Mouse (Mus musculus): Measurements from ENCODE around the gene Sept8. TPM values are rescaled to one million over a fixed set of nuclear protein-coding genes. Genes with fewer than 3 reads are reported as not detected.
A peak's percentile ranks its signal among the peaks of the same experiment; 100 is the strongest.

The Sept8 gene
- total and polyA plus RNA-seq, 3 experiments, result 24.8 to 28.2 (median 25.7) TPM

- Histone ChIP-seq H3K4me3 (no peak overlapping the region), H3K4me1 (ENCODE audit: control insufficient read depth, insufficient read depth, low read length) (peaks cover 29% of the 10 kb centered on the region), H3K27me3 (ENCODE audit: control insufficient read depth, insufficient read depth, low read length) (no peaks in the 10 kb centered on the region), H3K36me3 (ENCODE audit: control insufficient read depth, insufficient read depth, low read length) (no peaks in the 10 kb centered on the region), H3K79me2 (replicated peaks; ENCODE audit: control insufficient read depth, insufficient read depth, low read length) (peaks cover 2% of the 10 kb centered on the region; the same call in 1 of the 2 replicates), H3K9ac (ENCODE audit: low read depth, low read length) (no peak overlapping the region), H3K27ac (peak overlapping the region; percentile 33)
- 47% methylated on average over 9 of the region's 9 CpGs for WGBS
- TF ChIP-seq POLR2A (IDR thresholded peaks at IDR 0.05; ENCODE audit: insufficient read depth, low read depth, low read length), result no peak
- no peak for TF ChIP-seq CTCF (IDR thresholded peaks at IDR 0.05)
- no peak for TF ChIP-seq EP300 (IDR thresholded peaks at IDR 0.05; ENCODE audit: insufficient read depth, low read depth, low read length)
- no peak for DNase-seq
- intact Hi-C loops (cut with DNase I), result loop anchor here (5.0 kb wide), 1 partner anchor 56 kb away; the partner anchor contains the start of gene Gm9837
These were observed 9.6 kb downstream of the Sept8 start for GRCm38 (mm10) chr11:53528397-53529252.

GRCm38 (mm10) chr11:53529253-53529557 lies 10.1 kb downstream of the Sept8 start:
- peak; percentile 75 to 81 for DNase-seq
- no peaks in the 10 kb centered on the region for H3K36me3 ChIP-seq (ENCODE audit: control insufficient read depth, insufficient read depth, low read length)
- no peak for TF ChIP-seq EP300 (IDR thresholded peaks at IDR 0.05; ENCODE audit: insufficient read depth, low read depth, low read length)
- TF ChIP-seq CTCF (IDR thresholded peaks at IDR 0.05), result no peak
- no peak for TF ChIP-seq POLR2A (IDR thresholded peaks at IDR 0.05; ENCODE audit: insufficient read depth, low read depth, low read length)
- H3K4me3 ChIP-seq, result no peak overlapping the region
- H3K79me2 ChIP-seq (replicated peaks; ENCODE audit: control insufficient read depth, insufficient read depth, low read length), result peaks cover 2% of the 10 kb centered on the region; the same call in 1 of the 2 replicates
- peaks cover 29% of the 10 kb centered on the region for H3K4me1 ChIP-seq (ENCODE audit: control insufficient read depth, insufficient read depth, low read length)
- H3K9ac ChIP-seq (ENCODE audit: low read depth, low read length), result peak overlapping the region; percentile 24
- no peaks in the 10 kb centered on the region for H3K27me3 ChIP-seq (ENCODE audit: control insufficient read depth, insufficient read depth, low read length)
- 10% methylated on average over 6 of the region's 6 CpGs for WGBS
- H3K27ac ChIP-seq, result peak overlapping the region; percentile 55
- intact Hi-C loops (cut with DNase I), result loop anchor here (5.0 kb wide), 1 partner anchor 57 kb away; the partner anchor contains the start of gene Gm9837

- Histone ChIP-seq H3K36me3 (ENCODE audit: control insufficient read depth, insufficient read depth, low read length) (no peaks in the 10 kb centered on the region), H3K27ac (no peak overlapping the region), H3K27me3 (ENCODE audit: control insufficient read depth, insufficient read depth, low read length) (no peaks in the 10 kb centered on the region), H3K79me2 (replicated peaks; ENCODE audit: control insufficient read depth, insufficient read depth, low read length) (peaks cover 2% of the 10 kb centered on the region; the same call in 1 of the 2 replicates), H3K4me3 (no peak overlapping the region), H3K4me1 (ENCODE audit: control insufficient read depth, insufficient read depth, low read length) (peaks cover 24% of the 10 kb centered on the region), H3K9ac (ENCODE audit: low read depth, low read length) (no peak overlapping the region)
- WGBS, result 78% methylated on average over 9 of the region's 9 CpGs
- TF ChIP-seq CTCF (IDR thresholded peaks at IDR 0.05) (no peak), POLR2A (IDR thresholded peaks at IDR 0.05; ENCODE audit: insufficient read depth, low read depth, low read length) (no peak), EP300 (IDR thresholded peaks at IDR 0.05; ENCODE audit: insufficient read depth, low read depth, low read length) (no peak)
- intact Hi-C loops (cut with DNase I), result no loop called here
- DNase-seq, result no peak
These were observed 10.9 kb downstream of the Sept8 start for GRCm38 (mm10) chr11:53530001-53530400.

- no peak for DNase-seq
- WGBS, result 81% methylated on average over 10 of the region's 10 CpGs
- Histone ChIP-seq H3K27ac (no peak overlapping the region), H3K4me3 (no peak overlapping the region), H3K9ac (ENCODE audit: low read depth, low read length) (no peak overlapping the region), H3K79me2 (replicated peaks; ENCODE audit: control insufficient read depth, insufficient read depth, low read length) (0 out of 2 replicates have a peak, but pooled peaks cover 2% of the 10 kb centered on the region), H3K27me3 (ENCODE audit: control insufficient read depth, insufficient read depth, low read length) (no peaks in the 10 kb centered on the region), H3K4me1 (ENCODE audit: control insufficient read depth, insufficient read depth, low read length) (peaks cover 14% of the 10 kb centered on the region), H3K36me3 (ENCODE audit: control insufficient read depth, insufficient read depth, low read length) (no peaks in the 10 kb centered on the region)
- TF ChIP-seq POLR2A (IDR thresholded peaks at IDR 0.05; ENCODE audit: insufficient read depth, low read depth, low read length) (no peak), CTCF (IDR thresholded peaks at IDR 0.05) (no peak), EP300 (IDR thresholded peaks at IDR 0.05; ENCODE audit: insufficient read depth, low read depth, low read length) (no peak)
- intact Hi-C loops (cut with DNase I), result no loop called here
These were observed 12.6 kb downstream of the Sept8 start for GRCm38 (mm10) chr11:53531578-53532230.

GRCm38 (mm10) chr11:53532231-53532620 lies 13.2 kb downstream of the Sept8 start:
- peaks cover 14% of the 10 kb centered on the region for H3K4me1 ChIP-seq (ENCODE audit: control insufficient read depth, insufficient read depth, low read length)
- intact Hi-C loops (cut with DNase I), result no loop called here
- no peak for DNase-seq
- no peak overlapping the region for H3K27ac ChIP-seq
- no peaks in the 10 kb centered on the region for H3K27me3 ChIP-seq (ENCODE audit: control insufficient read depth, insufficient read depth, low read length)
- H3K9ac ChIP-seq (ENCODE audit: low read depth, low read length), result no peak overlapping the region
- no peaks in the 10 kb centered on the region for H3K36me3 ChIP-seq (ENCODE audit: control insufficient read depth, insufficient read depth, low read length)
- 0 out of 2 replicates have a peak, but pooled peaks cover 2% of the 10 kb centered on the region for H3K79me2 ChIP-seq (replicated peaks; ENCODE audit: control insufficient read depth, insufficient read depth, low read length)
- no peak overlapping the region for H3K4me3 ChIP-seq
- WGBS, result 88% methylated on average over 1 of the region's 1 CpGs
- no peak for TF ChIP-seq POLR2A (IDR thresholded peaks at IDR 0.05; ENCODE audit: insufficient read depth, low read depth, low read length)
- no peak for TF ChIP-seq EP300 (IDR thresholded peaks at IDR 0.05; ENCODE audit: insufficient read depth, low read depth, low read length)
- peak; percentile 30 for TF ChIP-seq CTCF (IDR thresholded peaks at IDR 0.05)
